Mouse (Mus musculus) hindbrain, embryonic 16.5 days (tissue): ENCODE measurements around the gene Hsd17b14. TPM values are rescaled to one million over a fixed set of nuclear protein-coding genes. Genes with fewer than 3 reads are reported as not detected.

ENCODE experiments used
- ATAC-seq: fragments of 200-750 bp; cut with Nextera tagmentation; 2 replicates; pipeline ENCODE4 v1.8.0; 2017; ENCODE audit warnings: moderate TSS enrichment, moderate library complexity
- H3K27ac ChIP-seq: fragments of 300-500 bp; sonication (generic); 2 replicates; pipeline ENCODE4 v1.5.1; 2014; ENCODE audit warnings: low read depth, mild to moderate bottlenecking, control low read depth, low read length, moderate library complexity
- H3K27me3 ChIP-seq: fragments of 300-500 bp; sonication (generic); replicated peaks from 2 replicates; pipeline ENCODE4 v1.6.1; 2014; ENCODE audit warnings: low read length; ENCODE audit not compliant: control insufficient read depth, insufficient read depth
- H3K36me3 ChIP-seq: fragments of 300-500 bp; sonication (generic); 2 replicates; pipeline ENCODE4 v1.6.1; 2014; ENCODE audit warnings: mild to moderate bottlenecking, low read length, moderate library complexity, mixed read lengths; ENCODE audit not compliant: control insufficient read depth, insufficient read depth
- H3K4me1 ChIP-seq: fragments of 300-500 bp; sonication (generic); 2 replicates; pipeline ENCODE4 v1.6.1; 2014; ENCODE audit warnings: low read depth, low read length; ENCODE audit not compliant: control insufficient read depth, insufficient read depth
- H3K4me2 ChIP-seq: fragments of 300-500 bp; sonication (generic); 2 replicates; pipeline ENCODE4 v1.6.1; 2014; ENCODE audit warnings: mild to moderate bottlenecking, low read length, control low read depth, moderate library complexity
- H3K4me3 ChIP-seq: fragments of 300-500 bp; sonication (generic); 2 replicates; pipeline ENCODE4 v1.5.1; 2014; ENCODE audit warnings: mild to moderate bottlenecking, low read length, control low read depth, moderate library complexity
- H3K9ac ChIP-seq: fragments of 300-500 bp; sonication (generic); 2 replicates; pipeline ENCODE4 v1.6.1; 2014; ENCODE audit warnings: low read depth, mild to moderate bottlenecking, control low read depth, low read length, moderate library complexity
- H3K9me3 ChIP-seq: fragments of 300-500 bp; sonication (generic); 2 replicates; pipeline ENCODE4 v1.6.1; 2014; ENCODE audit warnings: mild to moderate bottlenecking, low read length, moderate library complexity; ENCODE audit not compliant: control insufficient read depth
- WGBS: fragments of 180-500 bp; shearing (Covaris S2); extraction: QIAGEN DNeasy Blood & Tissue Kit; methylation state at CpG from one replicate; pipeline ENCODE4 v1.1.7; 2014; 5-methylcytosine and 5-hydroxymethylcytosine counted together
- polyA plus RNA-seq: library from polyadenylated mRNA; unstranded; fragments of >200 nt; fragmentation: Nextera tagmentation; extraction: Ambion mirVana; gene quantifications from 2 replicates; pipeline ENCODE4 v1.2.1, GENCODE M21; 2015

The Hsd17b14 gene
- polyA plus RNA-seq, 1 experiment from 2014 or later = 0.43 TPM

DNA sequence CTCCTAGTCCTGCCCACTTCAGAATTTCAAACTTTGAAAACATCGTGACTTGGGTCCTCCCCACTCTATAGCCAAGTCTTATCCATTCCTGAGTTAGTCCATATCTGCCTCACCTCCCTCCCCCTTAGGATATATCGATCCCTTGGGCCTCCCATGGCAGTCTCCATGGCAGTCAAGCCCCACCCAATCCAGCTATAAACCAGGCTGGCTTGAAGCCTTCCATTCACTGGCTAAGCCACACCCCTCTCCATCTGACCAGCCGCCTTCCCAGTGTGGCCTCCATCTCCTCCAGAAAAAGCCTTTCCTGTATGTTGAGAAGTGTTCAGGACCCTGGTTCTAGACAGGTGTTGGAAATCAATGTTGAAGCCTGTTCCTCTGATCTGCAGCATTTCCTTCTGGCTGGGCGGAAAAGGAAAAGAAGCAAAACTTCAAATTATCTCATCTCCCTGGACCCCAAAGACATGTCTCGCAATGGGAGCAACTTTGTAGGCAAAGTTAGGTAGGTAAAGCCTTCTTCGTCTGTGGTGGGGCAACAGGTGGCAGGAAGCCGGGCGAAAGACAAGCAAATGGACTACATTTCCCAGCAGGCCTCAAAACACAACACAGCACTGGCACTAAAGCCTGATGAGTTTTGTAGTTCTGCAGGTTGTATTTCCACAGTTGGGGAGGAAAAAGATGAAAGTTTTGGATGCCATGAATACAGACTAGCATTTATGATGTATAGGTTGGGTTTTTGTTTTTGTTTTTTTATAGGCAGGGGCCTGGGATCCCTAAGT is 35.2 kb upstream of the Hsd17b14 start:
- 78% methylated on average over 8 of the region's 8 CpGs for WGBS
- no peak for ATAC-seq
- H3K4me3 ChIP-seq = no peak overlapping the region
- peaks cover 2% of the 10 kb centered on the region; the same call in 1 of the 2 replicates for H3K36me3 ChIP-seq
- no peak overlapping the region for H3K9ac ChIP-seq
- H3K27me3 ChIP-seq = no peaks in the 10 kb centered on the region
- H3K9me3 ChIP-seq = no peaks in the 10 kb centered on the region
- H3K4me1 ChIP-seq = peaks cover 10% of the 10 kb centered on the region
- no peak overlapping the region for H3K27ac ChIP-seq
- no peak overlapping the region for H3K4me2 ChIP-seq

DNA sequence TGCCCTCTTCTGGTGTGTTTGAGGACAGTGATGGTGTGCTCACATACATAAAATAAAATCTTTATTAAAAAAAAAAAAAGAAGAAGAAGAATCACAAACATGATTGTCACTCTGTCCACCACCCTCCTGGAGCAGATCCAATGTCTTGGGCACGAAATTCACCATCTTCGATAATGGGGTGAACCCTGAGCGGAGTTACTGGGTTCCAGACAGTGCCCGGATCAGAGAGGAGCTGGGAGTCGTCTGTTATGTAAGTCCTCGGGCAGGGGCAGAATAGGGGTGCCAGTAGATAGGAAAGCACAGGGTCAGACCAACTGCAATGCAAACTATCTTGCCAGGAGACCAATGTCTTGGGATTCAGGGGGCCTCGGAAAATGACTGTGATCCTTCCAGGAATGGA is 34.1 kb upstream of the Hsd17b14 start:
- 91% methylated on average over 7 of the region's 7 CpGs for WGBS
- no peak overlapping the region for H3K27ac ChIP-seq
- no peak overlapping the region for H3K4me2 ChIP-seq
- H3K36me3 ChIP-seq = peaks cover 2% of the 10 kb centered on the region; the same call in 1 of the 2 replicates
- H3K27me3 ChIP-seq = no peaks in the 10 kb centered on the region
- no peak overlapping the region for H3K9ac ChIP-seq
- H3K4me3 ChIP-seq = no peak overlapping the region
- no peaks in the 10 kb centered on the region for H3K9me3 ChIP-seq
- peaks cover 21% of the 10 kb centered on the region for H3K4me1 ChIP-seq
- no peak for ATAC-seq

DNA sequence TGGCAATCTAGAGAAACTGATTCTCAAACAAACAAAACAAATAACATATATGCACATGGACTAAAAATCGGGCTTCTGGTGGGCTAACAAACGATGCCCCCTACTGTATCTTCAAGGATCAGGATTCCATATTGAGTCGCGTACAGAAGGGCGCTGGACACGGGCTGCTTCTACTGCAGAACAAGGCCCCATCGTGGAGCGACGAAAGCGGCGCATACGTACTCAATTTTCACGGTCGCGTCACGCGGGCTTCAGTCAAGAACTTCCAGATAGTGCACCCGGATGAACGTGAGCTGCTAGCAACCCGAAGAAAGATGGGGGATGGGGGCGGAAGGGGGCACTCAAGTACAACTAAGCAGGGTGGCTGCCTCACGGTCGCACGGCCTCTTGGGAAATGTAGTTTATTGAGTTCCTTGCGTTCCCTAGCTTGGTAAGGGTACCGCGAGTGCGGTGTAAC is 32.9 kb upstream of the Hsd17b14 start:
- Histone ChIP-seq H3K4me3 (peak overlapping the region; percentile 56), H3K36me3 (peaks cover 2% of the 10 kb centered on the region; the same call in 1 of the 2 replicates), H3K27me3 (no peaks in the 10 kb centered on the region), H3K4me1 (peaks cover 24% of the 10 kb centered on the region), H3K4me2 (peak overlapping the region; percentile 61), H3K9ac (peak overlapping the region; percentile 75), H3K9me3 (no peaks in the 10 kb centered on the region), H3K27ac (peak overlapping the region; percentile 85)
- peak; percentile 83 for ATAC-seq
- under 1% methylated on average over 28 of the region's 28 CpGs for WGBS

DNA sequence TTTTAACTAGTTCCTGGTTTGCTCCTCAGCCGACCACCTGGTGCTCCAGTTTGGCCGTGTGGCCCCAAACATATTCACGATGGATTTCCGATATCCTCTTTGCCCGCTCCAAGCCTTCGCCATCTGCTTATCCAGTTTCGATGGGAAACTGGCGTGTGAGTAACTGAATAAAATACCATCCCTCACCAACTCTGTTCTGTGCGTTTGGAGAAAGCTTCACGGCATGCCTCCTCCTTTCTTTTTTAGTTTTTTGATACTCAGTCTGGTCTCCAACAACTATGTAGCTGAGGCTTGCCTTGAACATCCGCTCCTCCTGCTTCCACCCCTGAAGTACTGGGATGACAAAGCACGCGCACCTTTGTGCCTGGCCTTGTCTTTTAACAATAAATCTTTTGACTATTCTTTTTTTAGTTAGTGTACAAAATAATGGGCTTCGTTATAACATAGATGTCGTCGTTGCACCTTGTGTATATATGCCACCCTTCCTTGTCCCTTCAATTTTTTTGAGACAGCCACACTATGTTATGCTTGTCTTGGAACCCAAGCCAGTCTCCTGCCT is 32.4 kb upstream of the Hsd17b14 start:
- peaks cover 2% of the 10 kb centered on the region; the same call in 1 of the 2 replicates for H3K36me3 ChIP-seq
- ATAC-seq = no peak
- peak overlapping the region; percentile 85; the same call in 1 of the 2 replicates for H3K27ac ChIP-seq
- H3K4me1 ChIP-seq = peaks cover 25% of the 10 kb centered on the region
- peak overlapping the region; percentile 61 for H3K4me2 ChIP-seq
- H3K9me3 ChIP-seq = no peaks in the 10 kb centered on the region
- H3K27me3 ChIP-seq = no peaks in the 10 kb centered on the region
- peak overlapping the region; percentile 75 for H3K9ac ChIP-seq
- H3K4me3 ChIP-seq = peak overlapping the region; percentile 56
- WGBS = 57% methylated on average over 16 of the region's 16 CpGs

DNA sequence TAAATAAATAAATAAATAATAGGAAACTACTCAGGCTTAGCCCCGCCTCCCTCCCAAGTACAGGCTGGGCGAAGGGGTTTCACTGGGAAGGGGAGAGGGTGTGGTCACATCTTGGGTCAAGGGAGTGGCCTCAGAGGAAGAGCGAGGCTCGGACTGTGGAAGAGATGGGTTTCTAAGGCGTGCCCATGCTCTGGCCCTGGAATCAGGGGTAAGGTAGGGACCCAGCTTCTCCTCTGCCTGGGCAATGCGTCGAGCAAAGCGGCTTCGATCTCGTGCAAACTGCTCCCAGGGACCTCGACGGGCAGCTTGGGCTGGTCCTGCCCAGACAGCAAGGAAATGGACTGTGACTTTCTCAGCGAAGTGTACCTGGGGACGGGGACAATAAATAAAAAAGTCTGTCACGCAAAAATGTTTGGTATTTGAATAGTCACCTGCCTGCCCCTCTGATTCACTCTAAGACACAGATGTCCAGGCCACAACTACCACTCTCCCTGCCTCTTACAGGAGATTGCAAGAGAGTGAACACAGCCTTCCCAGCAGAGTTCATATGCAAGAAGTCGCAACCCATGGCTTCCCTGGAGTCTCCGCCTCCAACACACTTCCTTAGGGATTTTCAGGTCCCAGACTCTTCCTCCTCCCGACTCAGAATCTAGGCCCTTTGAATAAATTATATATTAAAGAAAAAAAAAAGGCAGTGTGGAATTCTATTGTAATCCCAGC is 31.6 kb upstream of the Hsd17b14 start:
- ATAC-seq = no peak
- Histone ChIP-seq H3K4me2 (no peak overlapping the region; the same call in 1 of the 2 replicates), H3K4me3 (no peak overlapping the region)

DNA sequence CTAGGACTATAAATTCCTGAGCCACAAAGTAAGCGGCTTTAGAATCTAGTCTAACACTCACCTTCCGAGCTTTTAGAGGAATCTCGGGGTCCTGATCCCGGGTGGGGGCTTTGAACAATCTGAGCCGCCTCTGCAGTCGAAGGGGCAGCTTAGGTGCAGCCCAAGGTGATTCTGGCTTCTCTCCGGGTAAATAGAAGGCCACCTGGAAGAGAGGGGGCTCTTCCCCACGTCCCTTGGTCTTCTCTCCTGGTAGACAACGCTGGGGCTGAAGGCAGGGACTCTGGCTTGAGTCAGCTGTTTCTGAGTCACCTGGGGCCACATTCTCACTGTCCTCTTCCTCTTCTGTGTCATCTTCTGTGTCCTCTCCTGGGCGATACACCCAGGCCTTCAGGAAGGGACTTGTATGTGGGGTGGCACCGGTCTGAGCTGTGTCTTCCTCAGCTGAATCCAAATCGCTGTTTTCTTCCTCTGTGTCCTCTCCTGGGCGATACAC is 31.0 kb upstream of the Hsd17b14 start:
- no peak for ATAC-seq
- no peak overlapping the region for H3K4me3 ChIP-seq
- no peak overlapping the region for H3K27ac ChIP-seq
- H3K9ac ChIP-seq = peak overlapping the region; percentile 41; the same call in 1 of the 2 replicates
- no peaks in the 10 kb centered on the region for H3K27me3 ChIP-seq
- H3K4me1 ChIP-seq = peaks cover 25% of the 10 kb centered on the region
- no peaks in the 10 kb centered on the region for H3K9me3 ChIP-seq
- H3K36me3 ChIP-seq = peaks cover 2% of the 10 kb centered on the region; the same call in 1 of the 2 replicates
- 85% methylated on average over 12 of the region's 13 CpGs for WGBS
- peak overlapping the region; percentile 25; the same call in 1 of the 2 replicates for H3K4me2 ChIP-seq

More for the DNA sequence above, 31.6 kb upstream of the Hsd17b14 start:
- H3K36me3 ChIP-seq = peaks cover 2% of the 10 kb centered on the region; the same call in 1 of the 2 replicates
- H3K9ac ChIP-seq = no peak overlapping the region
- H3K27ac ChIP-seq = no peak overlapping the region
- no peaks in the 10 kb centered on the region for H3K9me3 ChIP-seq
- H3K4me1 ChIP-seq = peaks cover 25% of the 10 kb centered on the region
- H3K27me3 ChIP-seq = no peaks in the 10 kb centered on the region
- WGBS = 82% methylated on average over 18 of the region's 18 CpGs

DNA sequence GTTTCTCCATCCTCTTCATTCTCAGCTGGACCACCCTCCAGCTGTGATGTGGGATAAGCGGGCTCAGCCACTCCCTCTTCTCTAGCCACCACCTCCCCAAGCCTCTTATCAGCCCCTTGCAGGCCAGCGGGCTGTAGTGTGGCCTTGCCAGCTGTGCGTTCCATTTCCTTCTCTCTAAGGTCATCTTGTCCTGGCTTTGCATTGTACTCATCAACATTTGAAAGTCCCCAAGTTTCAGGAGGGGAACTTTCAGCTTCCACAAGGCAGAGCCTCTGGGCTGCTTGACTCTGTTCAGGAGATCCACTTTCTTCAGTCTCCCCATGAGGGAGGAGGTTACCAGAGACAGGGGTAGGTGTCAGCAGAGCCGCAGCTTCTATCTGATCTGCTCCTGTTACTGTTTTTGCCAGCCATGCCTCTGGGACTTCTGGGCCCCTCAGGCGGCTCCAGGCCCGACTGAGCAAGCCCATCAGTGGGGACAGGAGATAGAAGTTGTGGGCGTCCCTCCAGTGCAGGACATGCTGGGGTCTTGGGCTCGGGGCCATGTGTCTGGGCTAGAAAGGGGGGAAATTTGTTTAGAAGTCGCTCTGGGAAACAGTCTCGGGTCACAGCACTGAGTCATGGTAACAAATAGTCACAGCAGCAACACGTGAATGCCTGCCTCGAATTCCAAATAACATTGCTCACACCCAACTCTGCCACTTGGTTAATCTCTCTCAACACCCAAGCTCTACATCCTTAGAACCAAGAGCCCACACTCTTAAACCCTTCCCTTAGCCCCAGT is 29.7 kb upstream of the Hsd17b14 start:
- H3K9ac ChIP-seq = peak overlapping the region; percentile 75
- H3K27ac ChIP-seq = peak overlapping the region; percentile 80; the same call in 1 of the 2 replicates
- no peaks in the 10 kb centered on the region for H3K9me3 ChIP-seq
- peak overlapping the region; percentile 91 for H3K4me2 ChIP-seq
- peak overlapping the region; percentile 66 for H3K4me3 ChIP-seq
- no peaks in the 10 kb centered on the region for H3K27me3 ChIP-seq
- 30% methylated on average over 12 of the region's 12 CpGs for WGBS
- H3K4me1 ChIP-seq = peaks cover 25% of the 10 kb centered on the region
- H3K36me3 ChIP-seq = peaks cover 2% of the 10 kb centered on the region; the same call in 1 of the 2 replicates
- 0 out of 2 replicates have a peak, but pooled peaks have one; percentile 5 for ATAC-seq

DNA sequence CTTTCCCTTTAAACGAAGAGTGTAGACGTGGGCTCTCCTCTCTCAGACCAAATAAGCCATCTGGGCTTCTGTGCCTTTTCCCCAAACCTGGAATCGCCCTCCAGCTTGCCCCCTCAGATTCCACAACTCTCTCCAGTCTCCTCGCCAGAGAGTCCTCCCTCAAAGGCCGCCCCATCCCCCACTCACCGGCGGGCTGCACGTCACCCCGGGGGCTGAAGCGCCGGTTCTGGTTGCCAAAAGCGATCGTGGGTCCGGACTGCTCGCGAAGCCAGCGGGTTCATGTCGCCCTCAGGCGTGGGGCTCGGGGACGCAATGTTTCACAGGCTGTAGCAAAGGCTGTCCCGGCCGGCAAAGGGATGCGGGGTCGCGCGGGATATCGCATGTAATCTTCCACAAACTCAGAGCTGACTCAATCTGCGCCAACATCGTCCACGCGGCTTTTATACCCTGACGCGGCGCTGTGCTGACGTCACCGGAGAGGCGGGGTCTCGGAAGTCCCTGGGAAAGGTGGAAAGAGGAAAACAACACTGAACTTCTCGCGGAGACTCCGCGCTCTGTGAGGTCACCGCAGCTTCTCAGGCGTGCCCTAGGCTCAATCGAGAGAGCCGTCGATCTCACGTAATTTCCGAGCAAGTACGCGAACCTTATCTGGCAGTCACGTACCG is 28.8 kb upstream of the Hsd17b14 start, which contains the start of the genes Ppp1r15a and Plekha4:
TSS of gene Ppp1r15a (minus strand) at position 460 of the 665 bp plus-strand sequence.
TSS of gene Plekha4 (plus strand) at position 522 of the 665 bp plus-strand sequence.
- H3K27me3 ChIP-seq = no peaks in the 10 kb centered on the region

More for the DNA sequence above, 28.8 kb upstream of the Hsd17b14 start, which contains the start of the genes Ppp1r15a and Plekha4:
- Histone ChIP-seq H3K36me3 (peaks cover 2% of the 10 kb centered on the region; the same call in 1 of the 2 replicates), H3K4me3 (peak within 1 kb of the TSS; percentile 66), H3K27ac (peak within 1 kb of the TSS; percentile 80), H3K9me3 (no peaks in the 10 kb centered on the region), H3K9ac (peak within 1 kb of the TSS; percentile 75), H3K4me2 (peak within 1 kb of the TSS; percentile 91), H3K4me1 (peaks cover 25% of the 10 kb centered on the region)
- WGBS = under 1% methylated on average over 54 of the region's 54 CpGs
- peak; percentile 81 for ATAC-seq
